Mouse (Mus musculus) brain, embryonic 18.5 days (tissue): ENCODE measurements around the gene Il23r.
"Not testable (repeated sequence)": the region's sequence is repeated elsewhere in the genome, so short reads cannot be mapped to it uniquely, and the experiment has no call there.

ENCODE experiments used
- DNase-seq: peaks from one replicate; pipeline ENCODE4 v3.0.0-alpha.2; 2012; ENCODE audit warnings: low read depth, low spot score

Il23r gene

GRCm38 (mm10) chr6:67491755-67492154 lies at the start of gene Il23r:
Gene Il23r (minus strand): TSS chr6:67491855.
- DNase-seq, result no peak

- DNase-seq, result no peak
Observed at GRCm38 (mm10) chr6:67535777-67536054, 44.1 kb upstream of the Il23r start, which contains the start of gene Tacstd2. Gene Tacstd2 (minus strand): TSS chr6:67535796.

- no peak for DNase-seq
Observed at GRCm38 (mm10) chr6:67535005-67535776, 43.5 kb upstream of the Il23r start.

- no peak for DNase-seq
Observed at GRCm38 (mm10) chr6:67534191-67535004, 42.7 kb upstream of the Il23r start.

GRCm38 (mm10) chr6:67532665-67533440 lies 41.2 kb upstream of the Il23r start:
- no peak for DNase-seq

GRCm38 (mm10) chr6:67531822-67532162 lies 40.1 kb upstream of the Il23r start:
- DNase-seq, result no peak

- DNase-seq, result no peak
Observed at GRCm38 (mm10) chr6:67530992-67531821, 39.6 kb upstream of the Il23r start.

- no peak for DNase-seq
Observed at GRCm38 (mm10) chr6:67526356-67526755, 34.7 kb upstream of the Il23r start.

GRCm38 (mm10) chr6:67510752-67511151 lies 19.1 kb upstream of the Il23r start:
- no peak for DNase-seq

GRCm38 (mm10) chr6:67501938-67502337 lies 10.3 kb upstream of the Il23r start:
- not testable (repeated sequence) for DNase-seq

GRCm38 (mm10) chr6:67481012-67481411 lies 10.6 kb downstream of the Il23r start:
- no peak for DNase-seq

- DNase-seq, result no peak
Observed at GRCm38 (mm10) chr6:67471242-67471641, 20.4 kb downstream of the Il23r start.

- no peak for DNase-seq
Observed at GRCm38 (mm10) chr6:67459424-67459823, 32.2 kb downstream of the Il23r start.

GRCm38 (mm10) chr6:67451330-67451729 lies 40.3 kb downstream of the Il23r start:
- DNase-seq, result peak; percentile 14

GRCm38 (mm10) chr6:67445866-67446265 lies 45.8 kb downstream of the Il23r start:
- DNase-seq, result no peak

- no peak for DNase-seq
Observed at GRCm38 (mm10) chr6:67443124-67443523, 48.5 kb downstream of the Il23r start.

GRCm38 (mm10) chr6:67437814-67438385 lies 53.8 kb downstream of the Il23r start:
- DNase-seq, result no peak

- DNase-seq, result no peak
Observed at GRCm38 (mm10) chr6:67437028-67437427, 54.6 kb downstream of the Il23r start.

- DNase-seq, result no peak
Observed at GRCm38 (mm10) chr6:67436295-67436694, 55.4 kb downstream of the Il23r start.

GRCm38 (mm10) chr6:67435711-67436110 lies 55.9 kb downstream of the Il23r start:
- no peak for DNase-seq
